Mouse (Mus musculus): Measurements from ENCODE around the gene Cpm. TPM values are rescaled to one million over a fixed set of nuclear protein-coding genes. Genes with fewer than 3 reads are reported as not detected.

Cpm gene
- polyA plus RNA-seq, 1 experiment from 2014 or later: 4.2 TPM

DNA sequence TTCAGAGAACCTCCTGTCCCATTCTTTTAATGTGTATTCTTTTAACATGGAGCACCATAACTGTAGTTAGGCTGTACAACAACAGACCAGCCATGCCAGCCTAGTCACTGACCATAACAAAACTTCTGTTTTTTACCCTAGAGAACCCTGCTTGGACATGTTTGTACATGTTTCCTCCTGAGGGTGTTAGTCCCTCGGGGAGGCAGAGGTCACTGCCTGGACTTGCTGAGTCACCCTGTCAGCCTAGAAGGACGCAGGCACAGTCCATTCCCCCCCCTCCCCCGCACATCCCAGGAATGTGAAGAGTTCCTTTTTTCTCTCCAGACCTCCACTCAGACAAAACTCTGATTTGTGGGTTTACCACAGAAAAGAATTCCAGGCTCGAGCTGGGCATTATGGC lies 88.3 kb downstream of the Cpm start:
- Histone ChIP-seq H3K4me3 (ENCODE audit: low read depth, low read length) (no peak overlapping the region), H3K27ac (ENCODE audit: low read depth, low read length) (no peak overlapping the region), H3K4me1 (ENCODE audit: control insufficient read depth, insufficient read depth, low read length) (no peaks in the 10 kb centered on the region), H3K4me2 (ENCODE audit: low read depth, low read length) (no peak overlapping the region), H3K36me3 (ENCODE audit: control insufficient read depth, insufficient read depth, low read length) (no peaks in the 10 kb centered on the region), H3K9me3 (ENCODE audit: control insufficient read depth, low read length) (no peaks in the 10 kb centered on the region), H3K9ac (replicated peaks; ENCODE audit: low read depth, low read length) (no peak overlapping the region), H3K27me3 (ENCODE audit: control insufficient read depth, insufficient read depth, low read length) (no peaks in the 10 kb centered on the region)
- no peak for ATAC-seq (ENCODE audit: low read depth)
- 11% methylated on average over 4 of the region's 4 CpGs for whole genome bisulfite sequencing

DNA sequence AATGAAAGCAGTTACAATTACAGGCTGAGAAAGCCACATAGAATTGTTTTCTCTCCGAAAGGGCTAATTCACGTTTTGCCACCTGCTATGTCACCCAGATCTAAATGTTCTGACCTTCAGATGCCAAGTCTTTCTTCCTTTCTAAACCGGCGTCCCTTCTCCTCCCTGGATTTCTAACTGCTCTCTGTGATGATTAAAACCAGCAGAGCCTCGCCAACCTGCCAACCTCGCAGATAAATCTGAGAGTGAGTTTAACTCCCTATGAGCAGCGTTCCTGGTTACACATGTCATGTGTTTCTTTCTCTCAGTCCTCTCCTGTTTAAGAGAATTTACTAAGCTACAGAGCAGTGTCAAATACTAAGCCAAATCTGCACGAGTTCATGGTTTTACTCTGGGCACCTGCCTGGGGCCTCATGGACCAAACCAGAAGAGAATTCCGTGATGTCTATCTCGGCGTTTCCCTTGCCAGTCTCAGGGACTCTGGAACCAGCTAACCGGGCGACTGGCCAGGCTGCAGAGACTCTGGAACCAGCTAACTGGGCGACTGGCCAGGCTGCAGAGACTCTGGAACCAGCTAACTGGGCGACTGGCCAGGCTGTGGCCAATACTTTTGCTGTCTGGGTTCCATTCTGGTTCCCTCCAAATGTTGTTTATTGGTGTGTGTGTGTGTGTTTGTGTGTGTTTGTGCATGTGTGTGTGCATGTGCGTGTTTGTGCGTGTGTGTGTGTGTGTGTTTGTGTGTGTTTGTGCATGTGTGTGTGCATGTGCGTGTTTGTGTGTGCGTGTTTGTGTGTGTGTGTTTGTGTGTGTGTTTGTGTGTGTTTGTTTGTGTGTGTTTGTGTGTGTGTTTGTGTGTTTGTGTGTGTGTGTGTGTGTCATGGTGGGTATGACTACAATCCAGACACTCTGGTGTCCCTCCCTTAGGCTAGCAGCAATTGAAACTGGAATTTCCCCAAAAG lies 89.1 kb downstream of the Cpm start:
- Histone ChIP-seq H3K9ac (replicated peaks; ENCODE audit: low read depth, low read length) (no peak overlapping the region), H3K27ac (ENCODE audit: low read depth, low read length) (no peak overlapping the region), H3K36me3 (ENCODE audit: control insufficient read depth, insufficient read depth, low read length) (no peaks in the 10 kb centered on the region), H3K4me1 (ENCODE audit: control insufficient read depth, insufficient read depth, low read length) (no peaks in the 10 kb centered on the region), H3K27me3 (ENCODE audit: control insufficient read depth, insufficient read depth, low read length) (no peaks in the 10 kb centered on the region), H3K4me3 (ENCODE audit: low read depth, low read length) (no peak overlapping the region), H3K9me3 (ENCODE audit: control insufficient read depth, low read length) (no peaks in the 10 kb centered on the region), H3K4me2 (ENCODE audit: low read depth, low read length) (no peak overlapping the region)
- ATAC-seq (ENCODE audit: low read depth): no peak
- WGBS: 66% methylated on average over 19 of the region's 19 CpGs

GRCm38 (mm10) chr10:117724136-117724718 lies 94.9 kb downstream of the Cpm start:
- H3K4me1 ChIP-seq (ENCODE audit: control insufficient read depth, insufficient read depth, low read length): no peaks in the 10 kb centered on the region
- no peak for ATAC-seq (ENCODE audit: low read depth)
- no peaks in the 10 kb centered on the region for H3K9me3 ChIP-seq (ENCODE audit: control insufficient read depth, low read length)
- H3K9ac ChIP-seq (replicated peaks; ENCODE audit: low read depth, low read length): no peak overlapping the region
- no peaks in the 10 kb centered on the region for H3K36me3 ChIP-seq (ENCODE audit: control insufficient read depth, insufficient read depth, low read length)
- no peak overlapping the region for H3K27ac ChIP-seq (ENCODE audit: low read depth, low read length)
- H3K27me3 ChIP-seq (ENCODE audit: control insufficient read depth, insufficient read depth, low read length): no peaks in the 10 kb centered on the region
- no peak overlapping the region for H3K4me2 ChIP-seq (ENCODE audit: low read depth, low read length)
- no peak overlapping the region for H3K4me3 ChIP-seq (ENCODE audit: low read depth, low read length)
- WGBS: 85% methylated on average over 5 of the region's 5 CpGs

DNA sequence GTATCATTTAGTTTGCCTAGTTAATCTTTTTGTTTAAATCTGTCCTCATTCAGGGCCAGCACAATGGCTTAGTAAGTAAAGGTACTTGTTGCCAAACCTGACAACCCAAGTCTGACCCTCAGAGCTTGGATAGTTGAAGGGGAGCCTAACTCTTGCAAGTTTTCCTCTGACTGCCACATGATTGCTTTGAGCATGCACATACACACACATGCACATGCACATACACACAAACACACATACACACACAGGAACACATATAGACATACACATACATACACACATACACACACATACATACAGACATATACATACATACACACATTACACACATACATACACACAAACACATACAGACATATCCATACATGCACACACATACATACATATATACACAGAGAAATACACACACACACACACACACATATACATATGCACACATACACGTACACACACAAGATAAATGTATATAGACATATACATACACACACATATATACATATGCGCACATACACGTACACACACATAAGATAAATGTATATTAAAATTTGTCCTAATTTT lies 95.6 kb downstream of the Cpm start:
- 94% methylated on average over 3 of the region's 3 CpGs for WGBS
- H3K36me3 ChIP-seq (ENCODE audit: control insufficient read depth, insufficient read depth, low read length): no peaks in the 10 kb centered on the region

DNA sequence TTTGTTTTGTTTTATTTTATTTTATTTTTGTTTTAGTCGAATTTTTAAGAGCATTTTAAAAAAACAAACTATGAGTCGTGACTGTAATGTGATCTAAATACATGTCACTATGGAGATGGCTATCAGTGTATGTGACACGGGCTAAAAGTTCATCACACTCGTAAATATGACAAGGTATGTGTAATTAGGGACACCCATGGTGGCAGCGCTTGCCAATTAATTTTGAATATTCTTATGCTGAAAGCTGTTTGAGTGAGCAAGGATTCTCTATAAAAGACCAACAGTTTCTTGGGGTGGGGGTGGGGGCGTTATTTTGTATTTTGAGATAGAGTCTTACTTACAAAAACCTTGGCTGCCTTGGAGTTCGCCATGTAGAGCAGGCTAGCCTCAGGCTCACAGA lies 96.4 kb downstream of the Cpm start:
- no peak for ATAC-seq (ENCODE audit: low read depth)
- 82% methylated on average over 7 of the region's 7 CpGs for WGBS
- no peaks in the 10 kb centered on the region for H3K36me3 ChIP-seq (ENCODE audit: control insufficient read depth, insufficient read depth, low read length)
- H3K27ac ChIP-seq (ENCODE audit: low read depth, low read length): no peak overlapping the region
- no peaks in the 10 kb centered on the region for H3K9me3 ChIP-seq (ENCODE audit: control insufficient read depth, low read length)
- no peaks in the 10 kb centered on the region for H3K4me1 ChIP-seq (ENCODE audit: control insufficient read depth, insufficient read depth, low read length)
- no peaks in the 10 kb centered on the region for H3K27me3 ChIP-seq (ENCODE audit: control insufficient read depth, insufficient read depth, low read length)
- no peak overlapping the region for H3K4me2 ChIP-seq (ENCODE audit: low read depth, low read length)
- H3K9ac ChIP-seq (replicated peaks; ENCODE audit: low read depth, low read length): no peak overlapping the region
- H3K4me3 ChIP-seq (ENCODE audit: low read depth, low read length): no peak overlapping the region

More for the DNA sequence above, 95.6 kb downstream of the Cpm start:
- no peaks in the 10 kb centered on the region for H3K27me3 ChIP-seq (ENCODE audit: control insufficient read depth, insufficient read depth, low read length)
- no peaks in the 10 kb centered on the region for H3K9me3 ChIP-seq (ENCODE audit: control insufficient read depth, low read length)
- no peak for ATAC-seq (ENCODE audit: low read depth)
- H3K4me3 ChIP-seq (ENCODE audit: low read depth, low read length): no peak overlapping the region
- no peak overlapping the region for H3K4me2 ChIP-seq (ENCODE audit: low read depth, low read length)
- H3K27ac ChIP-seq (ENCODE audit: low read depth, low read length): no peak overlapping the region
- no peaks in the 10 kb centered on the region for H3K4me1 ChIP-seq (ENCODE audit: control insufficient read depth, insufficient read depth, low read length)
- no peak overlapping the region for H3K9ac ChIP-seq (replicated peaks; ENCODE audit: low read depth, low read length)

DNA sequence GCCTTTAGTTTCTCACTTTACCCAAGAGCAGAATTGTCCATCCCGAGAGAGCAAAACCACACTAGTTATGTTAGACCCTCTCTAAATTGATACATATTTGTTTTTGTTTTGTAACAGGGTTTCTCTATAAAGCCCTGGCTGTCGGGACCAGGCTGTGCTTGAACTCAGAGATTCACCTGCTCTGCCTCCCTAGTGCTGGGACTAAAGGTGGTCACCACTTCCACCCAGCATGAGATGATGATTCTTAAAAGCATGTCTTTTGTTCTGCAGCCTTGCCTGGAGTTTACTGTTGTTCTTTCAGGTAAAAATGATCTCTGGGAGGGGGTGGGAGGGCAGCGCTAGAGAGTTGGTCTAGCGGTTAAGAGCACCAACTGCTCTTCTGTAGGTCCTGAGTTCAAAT lies 97.0 kb downstream of the Cpm start:
- ATAC-seq (ENCODE audit: low read depth): no peak
- no peak overlapping the region for H3K27ac ChIP-seq (ENCODE audit: low read depth, low read length)
- H3K9ac ChIP-seq (replicated peaks; ENCODE audit: low read depth, low read length): no peak overlapping the region
- H3K4me3 ChIP-seq (ENCODE audit: low read depth, low read length): no peak overlapping the region
- WGBS: 95% methylated on average over 4 of the region's 4 CpGs
- no peak overlapping the region for H3K4me2 ChIP-seq (ENCODE audit: low read depth, low read length)
- no peaks in the 10 kb centered on the region for H3K36me3 ChIP-seq (ENCODE audit: control insufficient read depth, insufficient read depth, low read length)
- no peaks in the 10 kb centered on the region for H3K4me1 ChIP-seq (ENCODE audit: control insufficient read depth, insufficient read depth, low read length)
- H3K9me3 ChIP-seq (ENCODE audit: control insufficient read depth, low read length): no peaks in the 10 kb centered on the region
- no peaks in the 10 kb centered on the region for H3K27me3 ChIP-seq (ENCODE audit: control insufficient read depth, insufficient read depth, low read length)

- 96% methylated on average over 4 of the region's 4 CpGs for WGBS
- no peak for ATAC-seq (ENCODE audit: low read depth)
Observed at GRCm38 (mm10) chr10:117726888-117727385, 97.6 kb downstream of the Cpm start.

DNA sequence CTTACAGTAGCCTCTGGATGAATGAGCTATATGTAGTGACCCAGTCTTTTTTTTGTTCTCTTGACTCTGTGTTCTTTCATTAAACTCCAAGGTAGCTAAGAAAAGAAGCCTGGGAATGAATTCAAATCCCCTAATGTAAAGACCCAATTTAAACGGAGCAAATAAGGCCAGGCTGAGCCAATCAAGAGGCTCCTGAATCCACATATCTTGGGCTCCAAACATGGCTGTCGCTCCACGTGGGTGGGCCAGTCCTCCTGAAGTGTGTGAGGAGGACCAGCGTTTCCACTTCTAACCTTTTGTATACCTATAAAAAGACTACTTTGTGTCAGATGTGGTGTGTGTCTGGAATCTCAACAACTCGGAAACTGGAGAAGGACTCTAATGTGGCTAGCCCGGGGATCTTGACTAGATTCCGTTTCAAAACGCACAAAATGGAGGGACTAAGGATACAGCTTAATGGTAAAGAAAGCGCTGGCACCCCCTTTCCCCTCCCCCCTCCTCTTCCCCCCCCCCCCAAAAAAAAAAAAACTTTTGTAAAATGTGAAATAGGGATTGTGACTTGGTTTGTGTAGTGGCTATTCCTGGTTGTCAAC lies 98.3 kb downstream of the Cpm start:
- H3K4me2 ChIP-seq (ENCODE audit: low read depth, low read length): no peak overlapping the region
- no peak overlapping the region for H3K9ac ChIP-seq (replicated peaks; ENCODE audit: low read depth, low read length)
- no peak for ATAC-seq (ENCODE audit: low read depth)
- H3K4me1 ChIP-seq (ENCODE audit: control insufficient read depth, insufficient read depth, low read length): no peaks in the 10 kb centered on the region
- H3K9me3 ChIP-seq (ENCODE audit: control insufficient read depth, low read length): no peaks in the 10 kb centered on the region
- no peaks in the 10 kb centered on the region for H3K36me3 ChIP-seq (ENCODE audit: control insufficient read depth, insufficient read depth, low read length)
- H3K27ac ChIP-seq (ENCODE audit: low read depth, low read length): no peak overlapping the region
- no peak overlapping the region for H3K4me3 ChIP-seq (ENCODE audit: low read depth, low read length)
- no peaks in the 10 kb centered on the region for H3K27me3 ChIP-seq (ENCODE audit: control insufficient read depth, insufficient read depth, low read length)
- 81% methylated on average over 9 of the region's 9 CpGs for WGBS

More at GRCm38 (mm10) chr10:117726888-117727385, 97.6 kb downstream of the Cpm start:
- Histone ChIP-seq H3K27ac (ENCODE audit: low read depth, low read length) (no peak overlapping the region), H3K9ac (replicated peaks; ENCODE audit: low read depth, low read length) (no peak overlapping the region), H3K4me1 (ENCODE audit: control insufficient read depth, insufficient read depth, low read length) (no peaks in the 10 kb centered on the region), H3K4me2 (ENCODE audit: low read depth, low read length) (no peak overlapping the region), H3K4me3 (ENCODE audit: low read depth, low read length) (no peak overlapping the region), H3K27me3 (ENCODE audit: control insufficient read depth, insufficient read depth, low read length) (no peaks in the 10 kb centered on the region), H3K36me3 (ENCODE audit: control insufficient read depth, insufficient read depth, low read length) (no peaks in the 10 kb centered on the region), H3K9me3 (ENCODE audit: control insufficient read depth, low read length) (no peaks in the 10 kb centered on the region)
